9 mouse cellular contexts compared by ENCODE assay signal in genomic region chr12:87198792-87199191, GRCm38 (mm10). TPM values are rescaled to one million over a fixed set of nuclear protein-coding genes. Genes with fewer than 3 reads are reported as not detected.
DNase-seq lines count a peak whose midpoint lies in the region; ATAC-seq and TF ChIP-seq lines count a peak whose summit lies in the region.
"Had no signal": no experiment of that assay in that cellular context is flagged by ENCODE, and none has a peak within 500 bp of the region (broad histone marks: within the 10 kb centered on the region; RNA-seq: fewer than 3 reads in every experiment).

No protein-coding gene starts in this region.

- intact Hi-C loops in heart, postnatal 10 days (cut with DNase I): loop anchor here (5.0 kb wide), 1 partner anchor 51 kb away; the partner anchor contains the start of genes Gstz1 and Pomt2

- no peak for ATAC-seq in heart, embryonic 16.5 days (replicated peaks; ENCODE audit: extremely low read depth, insufficient read depth, low FRiP score)
- ATAC-seq in forebrain, postnatal 0 days: no peak

- H3K4me3 ChIP-seq in heart, embryonic 16.5 days (ENCODE audit: low read length): peak overlapping the region; percentile 81
- peak overlapping the region; percentile 91 for H3K4me3 ChIP-seq in forebrain, postnatal 0 days (ENCODE audit: low read depth, low read length)
- peak overlapping the region; percentile 90 for H3K4me3 ChIP-seq in midbrain, embryonic 10.5 days

- TF ChIP-seq CTCF in forebrain, postnatal 0 days (IDR thresholded peaks at IDR 0.05; ENCODE audit: low read depth): no peak

- H3K9ac ChIP-seq in heart, embryonic 16.5 days (ENCODE audit: low read length): no peak overlapping the region; the same call in 1 of the 2 replicates
- peak overlapping the region; percentile 92 for H3K9ac ChIP-seq in forebrain, postnatal 0 days

- H3K27me3 ChIP-seq in heart, embryonic 16.5 days (ENCODE audit: control insufficient read depth, insufficient read depth, low read length): no peaks in the 10 kb centered on the region
- H3K27me3 ChIP-seq in forebrain, postnatal 0 days (ENCODE audit: insufficient read depth, low read length): no peaks in the 10 kb centered on the region
- peaks cover 13% of the 10 kb centered on the region; the same call in 1 of the 2 replicates for H3K27me3 ChIP-seq in midbrain, embryonic 10.5 days (ENCODE audit: low read depth, poor library complexity, severe bottlenecking)

- DNase-seq in heart, postnatal 10 days: no peak
- DNase-seq in T-cell, adult 2 months (ENCODE audit: low spot score): peak; percentile 1
- DNase-seq in forebrain, postnatal 0 days: no peak
- DNase-seq in midbrain, embryonic 10.5 days (ENCODE audit: low spot score): no peak
- DNase-seq in B cell, adult 2 months: no peak
- no peak for DNase-seq in layer of hippocampus, adult 18-20 months (ENCODE audit: low spot score in 2 of 2)
- no peak for DNase-seq in adrenal gland, adult (ENCODE audit: inconsistent age in 2 of 2, low spot score in 1 of 2)

- H3K36me3 ChIP-seq in heart, embryonic 16.5 days (ENCODE audit: control insufficient read depth, insufficient read depth): no peaks in the 10 kb centered on the region
- H3K36me3 ChIP-seq in forebrain, postnatal 0 days (ENCODE audit: insufficient read depth): no peaks in the 10 kb centered on the region
- no peaks in the 10 kb centered on the region for H3K36me3 ChIP-seq in midbrain, embryonic 10.5 days

- peak overlapping the region; percentile 95 for H3K4me2 ChIP-seq in heart, embryonic 16.5 days (ENCODE audit: low read depth, low read length)
- H3K4me2 ChIP-seq in forebrain, postnatal 0 days (ENCODE audit: low read depth): peak overlapping the region; percentile 81

- no peaks in the 10 kb centered on the region for H3K9me3 ChIP-seq in heart, embryonic 16.5 days (replicated peaks; ENCODE audit: control insufficient read depth, low read length)
- no peaks in the 10 kb centered on the region for H3K9me3 ChIP-seq in forebrain, postnatal 0 days (ENCODE audit: low read length)
- H3K9me3 ChIP-seq in midbrain, embryonic 10.5 days (replicated peaks): no peaks in the 10 kb centered on the region

- H3K4me1 ChIP-seq in heart, embryonic 16.5 days (ENCODE audit: control insufficient read depth, insufficient read depth, low read length): peaks cover 4% of the 10 kb centered on the region; the same call in 1 of the 2 replicates
- peaks cover 8% of the 10 kb centered on the region; the same call in 1 of the 2 replicates for H3K4me1 ChIP-seq in forebrain, postnatal 0 days (ENCODE audit: insufficient read depth)
- peaks cover 19% of the 10 kb centered on the region for H3K4me1 ChIP-seq in midbrain, embryonic 10.5 days

- H3K27ac ChIP-seq in heart, embryonic 16.5 days (ENCODE audit: low read length): no peak overlapping the region
- no peak overlapping the region for H3K27ac ChIP-seq in forebrain, postnatal 0 days (ENCODE audit: low read depth, low read length)
- H3K27ac ChIP-seq in midbrain, embryonic 10.5 days (replicated peaks): no peak overlapping the region; the same call in 1 of the 2 replicates

- WGBS in heart, embryonic 16.5 days: 56% methylated on average over 6 of the region's 6 CpGs
- 42% methylated on average over 6 of the region's 6 CpGs for WGBS in forebrain, postnatal 0 days
- 58% methylated on average over 6 of the region's 6 CpGs for WGBS in midbrain, embryonic 10.5 days

RNA-seq across cellular contexts. Expression of gene Samd15, which starts 0.7 kb away (rescaled TPM):
- 0.72 and 0.91 TPM in 2 replicates for polyA plus RNA-seq in heart, embryonic 16.5 days (2015; fragmentation: Nextera tagmentation; extraction: Ambion mirVana)
- total RNA-seq in heart, postnatal 10 days (2021): under 1 TPM; 0.34 to 0.72 TPM
- 1.0 and 7.4 TPM in 2 replicates for total RNA-seq in forebrain, postnatal 0 days (2014; rRNA removed)
- polyA plus RNA-seq in forebrain, postnatal 0 days (2015; fragmentation: Nextera tagmentation; extraction: Ambion mirVana): 1.5 and 1.8 TPM in 2 replicates
- polyA plus RNA-seq in midbrain, embryonic 10.5 days (2016; fragmentation: Nextera tagmentation; extraction: Ambion mirVana): 0.66 and 1.4 TPM in 2 replicates
- 1 to 10 TPM; 3.2 to 3.4 TPM for total RNA-seq in layer of hippocampus, adult 18-20 months (2021)
- total RNA-seq: gastrocnemius, postnatal 36 days had no signal

RNA-seq across cellular contexts. Expression of gene Tmed8, which starts 1.5 kb away (rescaled TPM):
- polyA plus RNA-seq in heart, embryonic 16.5 days (2015; fragmentation: Nextera tagmentation; extraction: Ambion mirVana): 1.5 and 1.8 TPM in 2 replicates
- 1 to 10 TPM; 5.5 to 7.2 TPM for total RNA-seq in heart, postnatal 10 days (2021)
- total RNA-seq in forebrain, postnatal 0 days (2014; rRNA removed): 13.9 and 16.4 TPM in 2 replicates
- 2.0 and 3.2 TPM in 2 replicates for polyA plus RNA-seq in forebrain, postnatal 0 days (2015; fragmentation: Nextera tagmentation; extraction: Ambion mirVana)
- polyA plus RNA-seq in midbrain, embryonic 10.5 days (2016; fragmentation: Nextera tagmentation; extraction: Ambion mirVana): 2.7 and 3.7 TPM in 2 replicates
- 10 to 100 TPM; 28.6 to 29.4 TPM for total RNA-seq in layer of hippocampus, adult 18-20 months (2021)

RNA-seq across cellular contexts. Expression of gene Noxred1, which starts 39.7 kb away (rescaled TPM):
- polyA plus RNA-seq in heart, embryonic 16.5 days (2015; fragmentation: Nextera tagmentation; extraction: Ambion mirVana): 0.52 and 0.70 TPM in 2 replicates
- under 1 TPM in 1 of 2 experiments, not detected in 1; 0.36 TPM for total RNA-seq in heart, postnatal 10 days (2021)
- total RNA-seq in forebrain, postnatal 0 days (2014; rRNA removed): 0.48 and 0.62 TPM in 2 replicates
- polyA plus RNA-seq in forebrain, postnatal 0 days (2015; fragmentation: Nextera tagmentation; extraction: Ambion mirVana): 0.21 TPM in 1 of 2 replicates, not detected in the other
- polyA plus RNA-seq in midbrain, embryonic 10.5 days (2016; fragmentation: Nextera tagmentation; extraction: Ambion mirVana): 0.82 and 0.83 TPM in 2 replicates
- total RNA-seq in layer of hippocampus, adult 18-20 months (2021): 1 to 10 TPM; 2.2 to 2.5 TPM

RNA-seq across cellular contexts. Expression of gene Pomt2, which starts 51.0 kb away (rescaled TPM):
- polyA plus RNA-seq in heart, embryonic 16.5 days (2015; fragmentation: Nextera tagmentation; extraction: Ambion mirVana): 11.4 and 11.9 TPM in 2 replicates
- 10 to 100 TPM; 11.5 to 12.4 TPM for total RNA-seq in heart, postnatal 10 days (2021)
- 23.3 and 32.5 TPM in 2 replicates for total RNA-seq in forebrain, postnatal 0 days (2014; rRNA removed)
- polyA plus RNA-seq in forebrain, postnatal 0 days (2015; fragmentation: Nextera tagmentation; extraction: Ambion mirVana): 9.0 and 10.8 TPM in 2 replicates
- 16.5 and 17.7 TPM in 2 replicates for polyA plus RNA-seq in midbrain, embryonic 10.5 days (2016; fragmentation: Nextera tagmentation; extraction: Ambion mirVana)
- total RNA-seq in layer of hippocampus, adult 18-20 months (2021): 10 to 100 TPM; 15.2 to 16.7 TPM

RNA-seq across cellular contexts. Expression of gene Gstz1, which starts 51.8 kb away (rescaled TPM):
- 26.7 and 32.3 TPM in 2 replicates for polyA plus RNA-seq in heart, embryonic 16.5 days (2015; fragmentation: Nextera tagmentation; extraction: Ambion mirVana)
- total RNA-seq in heart, postnatal 10 days (2021): 10 to 100 TPM; 49.0 to 51.5 TPM
- 49.3 and 57.6 TPM in 2 replicates for total RNA-seq in forebrain, postnatal 0 days (2014; rRNA removed)
- 44.4 and 44.5 TPM in 2 replicates for polyA plus RNA-seq in forebrain, postnatal 0 days (2015; fragmentation: Nextera tagmentation; extraction: Ambion mirVana)
- polyA plus RNA-seq in midbrain, embryonic 10.5 days (2016; fragmentation: Nextera tagmentation; extraction: Ambion mirVana): 33.0 and 34.3 TPM in 2 replicates
- 10 to 100 TPM; 47.1 to 50.3 TPM for total RNA-seq in layer of hippocampus, adult 18-20 months (2021)
